Mouse (Mus musculus) cortical plate, adult 2 months (tissue): ENCODE data around the gene Stx17.

Experiments used
- CTCF ChIP-seq: fragments of 200-500 bp; IDR thresholded peaks from 2 replicates; pipeline ENCODE4 v1.5.1; 2011; ENCODE audit warnings: mild to moderate bottlenecking, control low read depth, low read length; ENCODE audit not compliant: insufficient read depth; ENCODE audit errors: extremely low read depth
- POLR2A ChIP-seq: fragments of 200-500 bp; IDR thresholded peaks from 2 replicates; pipeline ENCODE4 v1.6.1; 2011; ENCODE audit warnings: mild to moderate bottlenecking, low read length, control low read depth; ENCODE audit not compliant: insufficient read depth; ENCODE audit errors: extremely low read depth

- TF ChIP-seq CTCF (no peak), POLR2A (no peak)
Observed at GRCm38 (mm10) chr4:48132721-48133120, 8.0 kb downstream of the Stx17 start.
